Mouse (Mus musculus) gonadal fat pad, adult 2 months (tissue): ENCODE results near the gene Vav2. TPM values are rescaled to one million over a fixed set of nuclear protein-coding genes. Genes with fewer than 3 reads are reported as not detected.
A peak's percentile ranks its signal among the peaks of the same experiment; 100 is the strongest.

Experiments used
- DNase-seq: peaks from one replicate; pipeline ENCODE4 v3.0.0-alpha.2; 2012; ENCODE audit warnings: low read depth
- polyA plus RNA-seq: library from polyadenylated mRNA; depleted of rRNA; stranded (reverse); fragments of >200 nt; gene quantifications from 2 replicates; pipeline ENCODE4 v1.2.3, GENCODE M21; 2012; rRNA removed

The Vav2 gene
- 32.0 and 37.5 TPM in 2 replicates for polyA plus RNA-seq

- DNase-seq, result no peak
Observed at GRCm38 (mm10) chr2:27426855-27427457, at the start of gene Vav2. TSS of gene Vav2 (minus strand) at chr2:27427033.

GRCm38 (mm10) chr2:27475495-27476302, 48.9 kb upstream of the Vav2 start:
- DNase-seq, result peak; percentile 33

- no peak for DNase-seq
Observed at GRCm38 (mm10) chr2:27474621-27475484, 48.0 kb upstream of the Vav2 start.

GRCm38 (mm10) chr2:27473911-27474310, 47.1 kb upstream of the Vav2 start:
- DNase-seq, result no peak

- DNase-seq, result no peak
Observed at GRCm38 (mm10) chr2:27473061-27473765, 46.4 kb upstream of the Vav2 start.

DNA sequence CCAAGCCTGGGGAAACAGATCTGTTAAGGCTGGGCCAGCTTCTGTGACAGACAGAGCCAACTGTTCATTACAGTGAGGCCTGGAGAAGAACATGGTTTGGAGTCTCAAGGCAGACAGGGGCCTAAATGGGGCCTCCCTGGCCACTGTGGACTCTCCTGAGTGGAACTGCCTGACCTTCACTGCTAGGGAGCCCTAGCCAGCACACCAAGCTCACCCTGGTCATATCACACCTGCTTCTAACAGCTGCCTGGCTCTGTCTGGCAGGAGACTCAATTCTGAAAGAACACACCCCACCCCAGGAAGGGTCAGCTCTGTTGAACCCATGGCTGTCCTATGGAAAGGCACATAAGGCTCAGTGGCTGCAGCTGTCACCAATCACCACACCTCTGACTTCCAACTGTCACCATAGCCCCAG, 44.3 kb upstream of the Vav2 start:
- DNase-seq, result no peak

GRCm38 (mm10) chr2:27470535-27470934, 43.7 kb upstream of the Vav2 start:
- DNase-seq, result no peak

- DNase-seq, result no peak
Observed at GRCm38 (mm10) chr2:27469991-27470355, 43.1 kb upstream of the Vav2 start.

DNA sequence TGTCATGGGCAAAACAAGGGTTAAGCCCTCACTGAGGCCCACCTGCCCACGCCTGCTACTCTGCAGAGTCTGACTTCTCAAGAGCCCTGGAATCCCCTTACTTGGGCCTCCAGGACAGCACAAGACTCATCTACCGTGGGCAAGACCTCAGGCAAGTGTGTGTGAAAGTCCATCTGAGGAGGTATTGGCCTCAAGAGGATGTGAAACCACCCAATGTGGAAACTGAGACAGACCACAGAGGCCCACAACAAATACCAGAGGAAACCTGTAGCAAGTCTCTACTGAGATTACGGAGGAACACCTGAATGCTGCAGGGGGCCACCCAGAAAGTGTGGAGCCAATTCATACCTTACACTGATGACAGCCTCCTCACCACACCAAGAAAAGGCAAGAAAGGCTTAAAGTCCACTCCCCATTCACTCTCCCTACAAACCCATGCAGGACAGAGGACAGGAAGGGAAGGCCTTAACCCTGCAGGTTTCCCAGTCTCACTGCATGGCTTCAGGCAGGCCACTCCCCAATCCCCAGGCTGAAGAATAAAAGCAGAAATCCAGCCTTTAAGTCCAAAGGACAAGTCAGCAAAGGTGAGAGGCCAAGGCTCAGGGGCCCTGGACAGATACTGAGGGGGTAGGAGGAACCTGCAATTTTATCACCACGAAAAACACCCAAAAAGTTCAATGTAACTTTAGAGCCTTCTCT, 42.6 kb upstream of the Vav2 start:
- DNase-seq, result no peak

GRCm38 (mm10) chr2:27462901-27463300, 36.1 kb upstream of the Vav2 start:
- no peak for DNase-seq

DNA sequence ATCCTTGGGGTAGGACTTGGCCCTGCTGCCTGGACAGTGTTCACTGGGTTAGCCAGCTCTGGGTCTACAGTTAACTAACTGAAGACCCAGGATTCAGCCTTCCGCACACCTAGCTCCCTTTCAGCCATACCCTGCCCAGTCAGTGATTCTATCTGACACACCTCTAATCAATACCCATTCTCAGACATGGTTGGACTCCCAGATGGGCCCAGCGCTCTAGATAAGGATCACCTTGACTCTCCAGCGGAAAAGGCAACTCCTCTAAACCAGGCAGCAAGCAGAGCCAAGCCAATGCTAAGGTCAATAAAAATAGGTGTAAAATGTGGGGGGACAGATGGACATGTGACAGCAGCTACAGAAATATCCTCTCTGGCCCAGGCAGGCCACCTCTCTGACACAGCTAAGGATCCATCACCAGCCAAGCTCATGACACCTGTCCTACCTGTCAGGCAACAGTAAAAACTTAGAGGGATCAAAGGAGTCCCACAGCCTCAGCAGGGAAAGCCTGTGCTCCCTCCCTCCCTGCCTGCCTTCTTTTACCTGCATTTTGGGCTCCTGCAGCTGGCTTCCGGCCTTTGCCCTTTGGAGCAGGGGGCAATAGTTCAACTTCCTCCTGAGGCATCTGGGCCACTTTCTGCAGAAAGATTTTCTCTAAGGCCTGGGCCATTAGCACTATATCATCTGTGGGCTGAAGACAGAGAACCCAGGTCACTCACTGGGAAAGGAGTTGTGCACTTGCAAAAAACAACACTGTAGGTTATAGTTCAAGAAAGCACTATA, 35.2 kb upstream of the Vav2 start:
- no peak for DNase-seq

GRCm38 (mm10) chr2:27460651-27461050, 33.8 kb upstream of the Vav2 start:
- no peak for DNase-seq

DNA sequence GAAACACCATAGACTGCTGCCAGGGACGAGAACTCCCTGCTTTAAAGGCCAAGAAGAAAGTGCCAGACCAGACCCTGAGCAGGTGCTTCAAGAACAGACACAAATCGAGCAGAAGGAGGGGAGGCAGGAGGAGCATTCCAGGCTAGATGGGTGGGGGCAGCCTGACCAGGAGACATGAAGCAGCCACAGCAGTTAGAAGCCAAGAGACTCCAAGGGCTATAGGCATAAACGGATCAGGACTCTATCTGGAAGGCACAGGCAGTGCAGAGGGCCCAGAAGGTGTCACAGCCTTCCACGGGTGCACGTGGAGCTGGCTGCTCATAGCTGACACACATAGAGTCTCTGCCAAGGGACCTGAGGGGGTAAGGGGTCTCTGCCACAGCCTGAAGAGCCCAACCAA, 33.3 kb upstream of the Vav2 start:
- DNase-seq, result no peak

- DNase-seq, result no peak
Observed at GRCm38 (mm10) chr2:27459735-27460134, 32.9 kb upstream of the Vav2 start.

- no peak for DNase-seq
Observed at GRCm38 (mm10) chr2:27450226-27450625, 23.4 kb upstream of the Vav2 start.

DNA sequence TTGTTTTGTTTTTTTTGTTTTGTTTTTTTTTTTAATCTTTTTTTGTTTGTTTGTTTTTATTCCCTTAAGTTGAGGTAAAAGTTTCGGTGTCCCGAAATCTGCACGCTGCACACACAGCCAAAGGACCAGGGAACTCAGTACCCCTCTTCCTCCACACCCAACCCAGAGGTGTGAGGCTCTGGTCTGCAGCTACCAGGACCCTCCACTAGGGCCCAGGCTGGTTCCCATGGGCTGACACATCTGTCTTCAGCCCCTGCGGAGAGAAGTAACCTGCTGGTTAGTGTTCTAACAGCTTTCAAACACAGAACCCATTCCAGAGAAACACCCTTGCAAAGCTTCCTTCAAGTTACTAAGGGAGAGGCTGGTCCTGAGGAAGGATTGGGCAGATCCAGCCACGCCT, 20.9 kb upstream of the Vav2 start:
- no peak for DNase-seq

DNA sequence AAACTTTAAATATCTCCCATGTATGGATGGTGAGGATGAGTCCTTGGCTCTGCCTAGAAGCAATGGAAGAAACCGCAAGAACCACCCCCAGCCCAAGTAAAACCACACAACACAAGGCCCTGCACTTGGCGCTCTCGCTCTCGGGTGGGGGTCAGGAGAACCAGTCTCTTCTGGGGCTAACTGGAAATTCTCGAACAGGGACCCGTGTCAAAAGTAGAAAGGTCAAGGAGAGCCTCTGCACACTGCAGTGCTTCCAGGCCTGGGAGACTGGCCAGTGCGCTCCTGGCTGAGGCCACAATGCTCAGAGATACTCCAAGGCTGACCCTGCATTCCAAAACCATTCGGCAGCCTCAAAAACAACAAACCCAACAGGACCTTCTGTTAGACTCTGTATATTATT, 20.0 kb upstream of the Vav2 start:
- DNase-seq, result no peak

GRCm38 (mm10) chr2:27445910-27446309, 19.1 kb upstream of the Vav2 start:
- DNase-seq, result no peak

- no peak for DNase-seq
Observed at GRCm38 (mm10) chr2:27443450-27443708, 16.5 kb upstream of the Vav2 start.

DNA sequence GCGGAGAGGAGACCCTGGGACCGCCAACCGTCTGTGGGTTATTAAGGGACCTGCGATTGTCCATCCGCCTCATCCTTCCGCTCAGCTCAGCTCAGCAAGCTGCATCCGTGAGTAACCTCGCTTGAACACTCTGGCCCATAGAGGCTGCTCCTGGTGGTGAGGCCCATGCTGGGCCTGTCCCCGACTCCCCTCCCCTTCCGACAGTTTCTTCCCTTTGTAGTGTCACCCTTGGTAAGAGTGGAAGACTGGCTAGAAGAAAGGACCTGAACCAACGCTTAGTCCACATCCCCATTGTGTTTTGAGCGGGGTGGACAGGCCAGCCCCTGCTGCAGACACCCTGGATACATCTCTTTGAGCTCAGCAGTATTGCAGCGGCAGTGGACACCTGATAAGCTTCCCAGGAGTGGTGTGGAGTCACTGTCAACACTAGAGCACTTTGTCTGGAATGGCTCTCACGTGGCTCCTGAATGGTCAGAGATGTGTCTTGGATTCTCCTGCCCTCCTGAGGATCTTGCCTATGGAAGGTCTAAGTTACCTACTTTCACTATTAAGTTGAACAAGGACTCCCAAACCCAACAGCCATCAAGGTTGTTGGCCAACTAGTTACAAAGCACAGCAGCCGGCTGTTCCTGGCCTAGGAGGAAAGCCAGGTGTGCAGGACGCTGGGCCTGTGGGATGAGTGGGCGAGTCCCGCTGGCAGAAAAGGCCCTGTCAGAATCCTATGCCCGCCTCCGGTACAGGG, 16.0 kb upstream of the Vav2 start:
- no peak for DNase-seq
